ENCODE assay signal across 15 mouse cellular contexts in the genomic region with DNA sequence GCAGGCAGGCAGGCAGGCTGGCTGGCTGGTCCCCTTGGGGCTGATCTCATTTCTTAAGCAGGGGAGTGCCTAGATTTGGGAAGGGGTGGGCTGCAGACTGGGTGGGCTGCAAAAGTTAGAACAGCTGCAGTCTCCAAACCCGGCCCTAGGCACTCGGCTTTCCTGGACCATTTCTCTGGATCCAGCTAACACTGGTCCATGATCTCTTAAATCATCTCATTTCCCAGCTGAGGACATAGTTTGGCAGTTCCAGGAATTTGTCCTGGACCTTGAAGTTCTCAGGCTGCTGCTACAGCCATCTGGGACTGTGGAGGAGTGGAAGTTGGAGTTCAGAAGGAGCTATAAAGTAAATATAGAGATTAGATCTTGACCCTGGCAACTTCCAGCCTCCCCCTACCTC. TPM values are rescaled to one million over a fixed set of nuclear protein-coding genes. Genes with fewer than 3 reads are reported as not detected.
DNase-seq lines count a peak whose midpoint lies in the region; ATAC-seq and TF ChIP-seq lines count a peak whose summit lies in the region.
"Had no signal": no experiment of that assay in that cellular context is flagged by ENCODE, and none has a peak within 500 bp of the region (broad histone marks: within the 10 kb centered on the region; RNA-seq: fewer than 3 reads in every experiment).

No protein-coding gene starts in this region.

- peak; percentile 95 for DNase-seq in heart, adult 11 months
- DNase-seq in lung, embryonic 14.5 days, result no peak
- no peak for DNase-seq in lung, adult 18-20 months
- peak; percentile 41 to 62 for DNase-seq in kidney, postnatal 4 days
- no peak for DNase-seq in stomach, postnatal 0 days (ENCODE audit: low spot score)
- DNase-seq in cerebellum, adult 18-20 months, result no peak
- DNase-seq: cerebellum, adult 11-12 months; layer of hippocampus, adult 9-11 months had no signal

- H3K4me3 ChIP-seq in heart, embryonic 11.5 days (ENCODE audit: low read depth, low read length), result no peak overlapping the region
- H3K4me3 ChIP-seq in lung, embryonic 14.5 days (ENCODE audit: low read depth, low read length), result no peak overlapping the region
- H3K4me3 ChIP-seq in stomach, postnatal 0 days (ENCODE audit: low read depth, low read length), result no peak overlapping the region
- H3K4me3 ChIP-seq: forebrain, embryonic 13.5 days; megakaryocyte, embryonic 14.5 days had no signal

- TF ChIP-seq CTCF in lung, embryonic 14.5 days (IDR thresholded peaks at IDR 0.05; ENCODE audit: low read depth), result no peak
- TF ChIP-seq CTCF in stomach, postnatal 0 days (IDR thresholded peaks at IDR 0.05; ENCODE audit: low read depth), result no peak

- H3K27ac ChIP-seq in heart, embryonic 11.5 days (ENCODE audit: low read depth, low read length), result no peak overlapping the region
- no peak overlapping the region for H3K27ac ChIP-seq in lung, embryonic 14.5 days (ENCODE audit: low read depth)
- no peak overlapping the region for H3K27ac ChIP-seq in stomach, postnatal 0 days (replicated peaks)
- H3K27ac ChIP-seq: forebrain, embryonic 13.5 days had no signal

- ATAC-seq in heart, embryonic 11.5 days (replicated peaks; ENCODE audit: insufficient number of reproducible peaks, low FRiP score, low TSS enrichment), result no peak
- 0 out of 2 replicates have a peak, but pooled peaks have one; percentile 28 for ATAC-seq in lung, embryonic 14.5 days (ENCODE audit: insufficient read depth)
- peak; percentile 70; the same call in 1 of the 2 replicates for ATAC-seq in stomach, postnatal 0 days (ENCODE audit: low FRiP score, low TSS enrichment)
- ATAC-seq: forebrain, embryonic 13.5 days; lung, postnatal 0 days had no signal

- TF ChIP-seq EP300 in stomach, postnatal 0 days (optimal IDR thresholded peaks at IDR 0.05), result peak; percentile 32

- no peak overlapping the region for H3K9ac ChIP-seq in heart, embryonic 11.5 days (ENCODE audit: low read depth, low read length)
- H3K9ac ChIP-seq in lung, embryonic 14.5 days, result no peak overlapping the region
- H3K9ac ChIP-seq in stomach, postnatal 0 days (ENCODE audit: low read length), result no peak overlapping the region
- H3K9ac ChIP-seq: forebrain, embryonic 13.5 days had no signal

- H3K36me3 ChIP-seq in heart, embryonic 11.5 days (ENCODE audit: control insufficient read depth, insufficient read depth, low read length), result no peaks in the 10 kb centered on the region
- no peaks in the 10 kb centered on the region for H3K36me3 ChIP-seq in lung, embryonic 14.5 days (ENCODE audit: insufficient read depth)
- H3K36me3 ChIP-seq in stomach, postnatal 0 days (ENCODE audit: control insufficient read depth, insufficient read depth, low read length), result no peaks in the 10 kb centered on the region

- no peaks in the 10 kb centered on the region for H3K9me3 ChIP-seq in heart, embryonic 11.5 days (replicated peaks; ENCODE audit: control insufficient read depth, low read length)
- no peaks in the 10 kb centered on the region for H3K9me3 ChIP-seq in lung, embryonic 14.5 days (ENCODE audit: low read depth, low read length)
- H3K9me3 ChIP-seq in stomach, postnatal 0 days (ENCODE audit: control insufficient read depth, low read length), result no peaks in the 10 kb centered on the region

- WGBS in heart, embryonic 11.5 days (ENCODE audit: insufficient replicate concordance), result 49% methylated on average over 2 of the region's 2 CpGs
- WGBS in lung, embryonic 14.5 days, result 18% methylated on average over 2 of the region's 2 CpGs
- 40% methylated on average over 2 of the region's 2 CpGs for WGBS in stomach, postnatal 0 days

- peaks cover 4% of the 10 kb centered on the region; the same call in 1 of the 2 replicates for H3K4me1 ChIP-seq in heart, embryonic 11.5 days (ENCODE audit: control insufficient read depth, insufficient read depth, low read length)
- H3K4me1 ChIP-seq in lung, embryonic 14.5 days (ENCODE audit: insufficient read depth), result no peaks in the 10 kb centered on the region
- H3K4me1 ChIP-seq in stomach, postnatal 0 days (replicated peaks; ENCODE audit: control insufficient read depth, insufficient read depth), result no peaks in the 10 kb centered on the region
- H3K4me1 ChIP-seq: forebrain, embryonic 13.5 days had no signal

- no peak overlapping the region for H3K4me2 ChIP-seq in heart, embryonic 11.5 days
- H3K4me2 ChIP-seq in lung, embryonic 14.5 days, result no peak overlapping the region
- H3K4me2 ChIP-seq in stomach, postnatal 0 days (replicated peaks; ENCODE audit: low read depth), result no peak overlapping the region
- H3K4me2 ChIP-seq: forebrain, embryonic 13.5 days; liver, embryonic 11.5 days had no signal

- H3K27me3 ChIP-seq in heart, embryonic 11.5 days (ENCODE audit: control insufficient read depth, insufficient read depth, low read length), result no peaks in the 10 kb centered on the region
- no peaks in the 10 kb centered on the region for H3K27me3 ChIP-seq in lung, embryonic 14.5 days (ENCODE audit: insufficient read depth, low read length)
- H3K27me3 ChIP-seq in stomach, postnatal 0 days (ENCODE audit: control insufficient read depth, insufficient read depth, low read length), result no peaks in the 10 kb centered on the region
- H3K27me3 ChIP-seq: forebrain, embryonic 13.5 days had no signal

RNA-seq across cellular contexts. Expression of a gene that starts 14.8 kb away (rescaled TPM):
- polyA plus RNA-seq in heart, embryonic 11.5 days (2014; fragmentation: Nextera tagmentation; extraction: Ambion mirVana), result 2.1 and 2.3 TPM in 2 replicates
- polyA plus RNA-seq in lung, embryonic 14.5 days (2014; fragmentation: Nextera tagmentation; extraction: Ambion mirVana), result 3.0 and 3.4 TPM in 2 replicates
- 58.0 and 61.0 TPM in 2 replicates for polyA plus RNA-seq in stomach, postnatal 0 days (2015; fragmentation: Nextera tagmentation; extraction: Ambion mirVana)
- polyA plus RNA-seq: C2C12 had no signal

RNA-seq across cellular contexts. Expression of a gene that starts 15.8 kb away (rescaled TPM):
- not detected in 2 replicates for polyA plus RNA-seq in heart, embryonic 11.5 days (2014; fragmentation: Nextera tagmentation; extraction: Ambion mirVana)
- polyA plus RNA-seq in lung, embryonic 14.5 days (2014; fragmentation: Nextera tagmentation; extraction: Ambion mirVana), result not detected in 2 replicates
- 0.49 and 0.52 TPM in 2 replicates for polyA plus RNA-seq in stomach, postnatal 0 days (2015; fragmentation: Nextera tagmentation; extraction: Ambion mirVana)
- polyA plus RNA-seq: C2C12; liver, embryonic 11.5 days had no signal

RNA-seq across cellular contexts. Expression of a gene that starts 38.8 kb away (rescaled TPM):
- not detected in 2 replicates for polyA plus RNA-seq in heart, embryonic 11.5 days (2014; fragmentation: Nextera tagmentation; extraction: Ambion mirVana)
- 0.09 TPM in 1 of 2 replicates, not detected in the other for polyA plus RNA-seq in lung, embryonic 14.5 days (2014; fragmentation: Nextera tagmentation; extraction: Ambion mirVana)
- polyA plus RNA-seq in stomach, postnatal 0 days (2015; fragmentation: Nextera tagmentation; extraction: Ambion mirVana), result not detected in 2 replicates
- polyA plus RNA-seq: C2C12; forebrain, embryonic 13.5 days; liver, embryonic 11.5 days; lung, postnatal 0 days; neural tube, embryonic 11.5 days had no signal

RNA-seq across cellular contexts. Expression of a gene that starts 46.3 kb away (rescaled TPM):
- 7.1 and 8.0 TPM in 2 replicates for polyA plus RNA-seq in heart, embryonic 11.5 days (2014; fragmentation: Nextera tagmentation; extraction: Ambion mirVana)
- 9.0 and 10.4 TPM in 2 replicates for polyA plus RNA-seq in lung, embryonic 14.5 days (2014; fragmentation: Nextera tagmentation; extraction: Ambion mirVana)
- 5.9 and 6.2 TPM in 2 replicates for polyA plus RNA-seq in stomach, postnatal 0 days (2015; fragmentation: Nextera tagmentation; extraction: Ambion mirVana)

RNA-seq across cellular contexts. Expression of a gene that starts 48.5 kb away (rescaled TPM):
- polyA plus RNA-seq in heart, embryonic 11.5 days (2014; fragmentation: Nextera tagmentation; extraction: Ambion mirVana), result 0.14 and 0.24 TPM in 2 replicates
- polyA plus RNA-seq in lung, embryonic 14.5 days (2014; fragmentation: Nextera tagmentation; extraction: Ambion mirVana), result 1.8 and 1.9 TPM in 2 replicates
- 7.7 and 8.8 TPM in 2 replicates for polyA plus RNA-seq in stomach, postnatal 0 days (2015; fragmentation: Nextera tagmentation; extraction: Ambion mirVana)
- polyA plus RNA-seq: forebrain, embryonic 13.5 days had no signal

Comparison
In these comparisons a context has a peak if more than half of its experiments do, and no peak if none do; other contexts are left out.
1. DNase-seq: peak in heart, adult 11 months (single experiment) and kidney, postnatal 4 days (2 of 2); none in lung, embryonic 14.5 days (single experiment), lung, adult 18-20 months (0 of 2), stomach, postnatal 0 days (single experiment) and cerebellum, adult 18-20 months (0 of 2).
2. RNA of a gene that starts 14.8 kb away (polyA plus RNA-seq): 58.0 to 61.0 TPM in stomach, postnatal 0 days; 3.0 to 3.4 TPM in lung, embryonic 14.5 days and 2.1 to 2.3 TPM in heart, embryonic 11.5 days; every median in the first group is over 10 times any median in the second.